Mouse (Mus musculus) stomach, embryonic 16.5 days (tissue): ENCODE data around the gene Azgp1. TPM values are rescaled to one million over a fixed set of nuclear protein-coding genes. Genes with fewer than 3 reads are reported as not detected.

ENCODE experiments used
- ATAC-seq: fragments of 200-750 bp; cut with Nextera tagmentation; 2 replicates; pipeline ENCODE4 v1.8.0; 2017; ENCODE audit warnings: moderate number of reproducible peaks, moderate TSS enrichment; ENCODE audit not compliant: insufficient read depth, low FRiP score
- H3K27ac ChIP-seq: fragments of 300-500 bp; sonication (generic); 2 replicates; pipeline ENCODE4 v1.5.1; 2014; ENCODE audit warnings: low read length
- H3K27me3 ChIP-seq: fragments of 300-500 bp; sonication (generic); 2 replicates; pipeline ENCODE4 v1.6.1; 2014; ENCODE audit warnings: low read length, control low read depth, mixed read lengths; ENCODE audit not compliant: control insufficient read depth, insufficient read depth
- H3K36me3 ChIP-seq: fragments of 300-500 bp; sonication (generic); 2 replicates; pipeline ENCODE4 v1.6.1; 2014; ENCODE audit warnings: low read length; ENCODE audit not compliant: control insufficient read depth, insufficient read depth
- H3K4me1 ChIP-seq: fragments of 300-500 bp; sonication (generic); 2 replicates; pipeline ENCODE4 v1.6.1; 2014; ENCODE audit warnings: low read length, control low read depth, mixed read lengths; ENCODE audit not compliant: control insufficient read depth, insufficient read depth
- H3K4me2 ChIP-seq: fragments of 300-500 bp; sonication (generic); 2 replicates; pipeline ENCODE4 v1.6.1; 2014; ENCODE audit warnings: low read depth, low read length, mixed read lengths
- H3K4me3 ChIP-seq: fragments of 300-500 bp; sonication (generic); replicated peaks from 2 replicates; pipeline ENCODE4 v1.5.1; 2014; ENCODE audit warnings: mild to moderate bottlenecking, low read length
- H3K9ac ChIP-seq: fragments of 300-500 bp; sonication (generic); 2 replicates; pipeline ENCODE4 v1.6.1; 2014; ENCODE audit warnings: low read length
- H3K9me3 ChIP-seq: fragments of 300-500 bp; sonication (generic); replicated peaks from 2 replicates; pipeline ENCODE4 v1.6.1; 2016; ENCODE audit warnings: low read length, control low read depth; ENCODE audit not compliant: control insufficient read depth
- whole genome bisulfite sequencing: fragments of 180-500 bp; shearing (Covaris S2); extraction: QIAGEN DNeasy Blood & Tissue Kit; methylation state at CpG from one replicate; pipeline ENCODE4 v1.1.7; 2014; 5-methylcytosine and 5-hydroxymethylcytosine counted together
- polyA plus RNA-seq: library from polyadenylated mRNA; unstranded; fragments of >200 nt; fragmentation: Nextera tagmentation; extraction: Ambion mirVana; gene quantifications from 2 replicates; pipeline ENCODE4 v1.2.1, GENCODE M21; 2015

Azgp1 gene
- polyA plus RNA-seq, 1 experiment from 2014 or later = 0.61 TPM

GRCm38 (mm10) chr5:137966492-137966891, 14.8 kb upstream of the Azgp1 start:
- no peak overlapping the region for H3K27ac ChIP-seq
- H3K27me3 ChIP-seq = no peaks in the 10 kb centered on the region
- no peaks in the 10 kb centered on the region for H3K9me3 ChIP-seq
- H3K4me1 ChIP-seq = no peaks in the 10 kb centered on the region
- H3K36me3 ChIP-seq = no peaks in the 10 kb centered on the region
- no peak overlapping the region for H3K4me3 ChIP-seq
- no peak overlapping the region for H3K9ac ChIP-seq
- H3K4me2 ChIP-seq = no peak overlapping the region
- ATAC-seq = no peak

- H3K4me1 ChIP-seq = no peaks in the 10 kb centered on the region
- no peaks in the 10 kb centered on the region for H3K27me3 ChIP-seq
- ATAC-seq = no peak
- H3K4me3 ChIP-seq = no peak overlapping the region
- H3K36me3 ChIP-seq = no peaks in the 10 kb centered on the region
- no peak overlapping the region for H3K9ac ChIP-seq
- WGBS = 71% methylated on average over 2 of the region's 2 CpGs
- H3K27ac ChIP-seq = no peak overlapping the region
- H3K9me3 ChIP-seq = no peaks in the 10 kb centered on the region
- H3K4me2 ChIP-seq = no peak overlapping the region
Measured at GRCm38 (mm10) chr5:137973161-137973560, 8.2 kb upstream of the Azgp1 start.

- Histone ChIP-seq H3K27me3 (no peaks in the 10 kb centered on the region), H3K4me2 (no peak overlapping the region), H3K4me1 (no peaks in the 10 kb centered on the region), H3K4me3 (no peak overlapping the region), H3K36me3 (no peaks in the 10 kb centered on the region), H3K9ac (no peak overlapping the region), H3K9me3 (no peaks in the 10 kb centered on the region), H3K27ac (no peak overlapping the region)
- ATAC-seq = no peak
- WGBS = 62% methylated on average over 3 of the region's 3 CpGs
Measured at GRCm38 (mm10) chr5:137973738-137974137, 7.6 kb upstream of the Azgp1 start.

GRCm38 (mm10) chr5:137974724-137975123, 6.6 kb upstream of the Azgp1 start:
- WGBS = 49% methylated on average over 3 of the region's 3 CpGs
- Histone ChIP-seq H3K9me3 (no peaks in the 10 kb centered on the region), H3K4me1 (no peaks in the 10 kb centered on the region), H3K27ac (no peak overlapping the region), H3K36me3 (no peaks in the 10 kb centered on the region), H3K9ac (no peak overlapping the region), H3K4me2 (no peak overlapping the region), H3K4me3 (no peak overlapping the region), H3K27me3 (no peaks in the 10 kb centered on the region)
- no peak for ATAC-seq

GRCm38 (mm10) chr5:137975434-137975833, 5.9 kb upstream of the Azgp1 start:
- WGBS = 48% methylated on average over 1 of the region's 1 CpGs
- Histone ChIP-seq H3K27me3 (no peaks in the 10 kb centered on the region), H3K4me2 (no peak overlapping the region), H3K36me3 (no peaks in the 10 kb centered on the region), H3K4me1 (no peaks in the 10 kb centered on the region), H3K27ac (no peak overlapping the region), H3K4me3 (no peak overlapping the region), H3K9me3 (no peaks in the 10 kb centered on the region), H3K9ac (no peak overlapping the region)
- no peak for ATAC-seq

- Histone ChIP-seq H3K9ac (no peak overlapping the region), H3K9me3 (no peaks in the 10 kb centered on the region), H3K4me3 (no peak overlapping the region), H3K36me3 (no peaks in the 10 kb centered on the region), H3K27me3 (no peaks in the 10 kb centered on the region), H3K4me2 (no peak overlapping the region), H3K4me1 (no peaks in the 10 kb centered on the region), H3K27ac (no peak overlapping the region)
- ATAC-seq = no peak
- 45% methylated on average over 1 of the region's 1 CpGs for WGBS
Measured at GRCm38 (mm10) chr5:137977291-137977690, 4.0 kb upstream of the Azgp1 start.

- WGBS = 69% methylated on average over 2 of the region's 2 CpGs
- Histone ChIP-seq H3K27me3 (no peaks in the 10 kb centered on the region), H3K36me3 (no peaks in the 10 kb centered on the region), H3K4me1 (no peaks in the 10 kb centered on the region), H3K27ac (no peak overlapping the region), H3K4me2 (no peak overlapping the region), H3K4me3 (no peak overlapping the region), H3K9ac (no peak overlapping the region), H3K9me3 (no peaks in the 10 kb centered on the region)
- ATAC-seq = no peak
Measured at GRCm38 (mm10) chr5:137979081-137979480, 2.2 kb upstream of the Azgp1 start.

- Histone ChIP-seq H3K9ac (no peak overlapping the region), H3K4me2 (no peak overlapping the region), H3K27ac (no peak overlapping the region), H3K4me1 (no peaks in the 10 kb centered on the region), H3K36me3 (no peaks in the 10 kb centered on the region), H3K9me3 (no peaks in the 10 kb centered on the region), H3K4me3 (no peak overlapping the region), H3K27me3 (no peaks in the 10 kb centered on the region)
- ATAC-seq = no peak
- WGBS = 76% methylated on average over 1 of the region's 1 CpGs
Measured at GRCm38 (mm10) chr5:137986351-137986750, 5.0 kb downstream of the Azgp1 start.

GRCm38 (mm10) chr5:138009437-138009836, 28.1 kb downstream of the Azgp1 start:
- Histone ChIP-seq H3K36me3 (no peaks in the 10 kb centered on the region), H3K27me3 (no peaks in the 10 kb centered on the region), H3K4me2 (no peak overlapping the region), H3K9ac (no peak overlapping the region), H3K9me3 (no peaks in the 10 kb centered on the region), H3K27ac (no peak overlapping the region), H3K4me1 (no peaks in the 10 kb centered on the region), H3K4me3 (no peak overlapping the region)
- ATAC-seq = no peak
- 85% methylated on average over 5 of the region's 5 CpGs for WGBS

GRCm38 (mm10) chr5:138012382-138012781, 31.1 kb downstream of the Azgp1 start:
- H3K27me3 ChIP-seq = no peaks in the 10 kb centered on the region
- no peak overlapping the region for H3K9ac ChIP-seq
- H3K4me1 ChIP-seq = no peaks in the 10 kb centered on the region
- 80% methylated on average over 5 of the region's 5 CpGs for WGBS
- no peak for ATAC-seq
- no peaks in the 10 kb centered on the region for H3K36me3 ChIP-seq
- H3K4me3 ChIP-seq = no peak overlapping the region
- H3K27ac ChIP-seq = no peak overlapping the region
- no peak overlapping the region for H3K4me2 ChIP-seq
- H3K9me3 ChIP-seq = no peaks in the 10 kb centered on the region
